Mouse (Mus musculus): ENCODE data around the gene Vti1a. TPM values are rescaled to one million over a fixed set of nuclear protein-coding genes. Genes with fewer than 3 reads are reported as not detected.
A peak's percentile ranks its signal among the peaks of the same experiment; 100 is the strongest.

Gene Vti1a
- polyA plus RNA-seq, 1 experiment from 2014 or later: 17.9 TPM

DNA sequence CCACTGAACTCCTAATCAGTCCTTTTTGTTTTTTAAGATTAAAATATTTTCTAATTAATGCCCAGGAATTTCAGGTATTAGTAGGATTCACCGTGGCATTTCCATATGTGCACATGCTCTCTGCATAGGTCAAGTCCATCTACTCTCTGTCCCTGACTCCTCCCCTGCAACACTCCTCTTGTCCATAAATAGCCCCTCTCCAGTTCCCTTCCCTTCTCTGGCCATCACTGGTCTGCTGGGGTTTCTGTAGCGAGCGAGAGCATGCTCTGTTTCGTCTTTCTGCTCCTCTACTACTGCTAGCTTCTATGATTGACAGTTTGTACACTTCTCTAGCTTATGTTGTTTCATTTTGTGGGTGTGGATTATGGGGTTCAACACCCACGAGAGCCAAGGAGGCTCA lies 15.7 kb downstream of the Vti1a start:
- no peak for ATAC-seq
- no peak overlapping the region for H3K4me2 ChIP-seq (replicated peaks; ENCODE audit: low read depth, low read length)

GRCm38 (mm10) chr19:55332641-55333268 lies 16.7 kb downstream of the Vti1a start:
- WGBS: 91% methylated on average over 8 of the region's 8 CpGs
- no peak overlapping the region for H3K9ac ChIP-seq (replicated peaks; ENCODE audit: low read depth)
- no peaks in the 10 kb centered on the region for H3K27me3 ChIP-seq (replicated peaks; ENCODE audit: insufficient read depth, low read length)
- ATAC-seq (peak; percentile 89), DNase-seq (ENCODE audit: low spot score) (peak; percentile 88)
- H3K4me2 ChIP-seq (replicated peaks; ENCODE audit: low read depth, low read length): no peak overlapping the region
- no peak overlapping the region for H3K27ac ChIP-seq (ENCODE audit: low read length)
- H3K4me1 ChIP-seq (ENCODE audit: insufficient read depth, low read depth, low read length): no peaks in the 10 kb centered on the region
- TF ChIP-seq CTCF (IDR thresholded peaks at IDR 0.05): peak; percentile 97
- TF ChIP-seq EP300 (IDR thresholded peaks at IDR 0.05): no peak
- no peaks in the 10 kb centered on the region for H3K9me3 ChIP-seq (ENCODE audit: low read length)
- peaks cover 16% of the 10 kb centered on the region; the same call in 1 of the 2 replicates for H3K36me3 ChIP-seq (ENCODE audit: insufficient read depth, low read length)
- H3K4me3 ChIP-seq (ENCODE audit: low read depth, low read length): no peak overlapping the region

More for the DNA sequence above, 15.7 kb downstream of the Vti1a start:
- H3K9ac ChIP-seq (replicated peaks; ENCODE audit: low read depth): no peak overlapping the region
- 87% methylated on average over 5 of the region's 5 CpGs for WGBS
- DNase-seq (ENCODE audit: low spot score): no peak
- H3K4me3 ChIP-seq (ENCODE audit: low read depth, low read length): no peak overlapping the region
- H3K27me3 ChIP-seq (replicated peaks; ENCODE audit: insufficient read depth, low read length): no peaks in the 10 kb centered on the region
- no peak overlapping the region for H3K27ac ChIP-seq (ENCODE audit: low read length)
- H3K9me3 ChIP-seq (ENCODE audit: low read length): no peaks in the 10 kb centered on the region
- TF ChIP-seq CTCF (IDR thresholded peaks at IDR 0.05) (no peak), EP300 (IDR thresholded peaks at IDR 0.05) (no peak)
- H3K36me3 ChIP-seq (ENCODE audit: insufficient read depth, low read length): peaks cover 14% of the 10 kb centered on the region; the same call in 1 of the 2 replicates
- H3K4me1 ChIP-seq (ENCODE audit: insufficient read depth, low read depth, low read length): no peaks in the 10 kb centered on the region

GRCm38 (mm10) chr19:55335881-55336280 lies 19.8 kb downstream of the Vti1a start:
- no peaks in the 10 kb centered on the region for H3K4me1 ChIP-seq (ENCODE audit: insufficient read depth, low read depth, low read length)
- H3K27me3 ChIP-seq (replicated peaks; ENCODE audit: insufficient read depth, low read length): no peaks in the 10 kb centered on the region
- no peak for ATAC-seq
- H3K4me2 ChIP-seq (replicated peaks; ENCODE audit: low read depth, low read length): no peak overlapping the region
- H3K27ac ChIP-seq (ENCODE audit: low read length): no peak overlapping the region
- 94% methylated on average over 1 of the region's 1 CpGs for WGBS
- no peak overlapping the region for H3K9ac ChIP-seq (replicated peaks; ENCODE audit: low read depth)
- no peak for TF ChIP-seq EP300 (IDR thresholded peaks at IDR 0.05)
- TF ChIP-seq CTCF (IDR thresholded peaks at IDR 0.05): peak; percentile 63
- peaks cover 5% of the 10 kb centered on the region; the same call in 1 of the 2 replicates for H3K36me3 ChIP-seq (ENCODE audit: insufficient read depth, low read length)
- no peak overlapping the region for H3K4me3 ChIP-seq (ENCODE audit: low read depth, low read length)
- DNase-seq (ENCODE audit: low spot score): peak; percentile 63
- H3K9me3 ChIP-seq (ENCODE audit: low read length): no peaks in the 10 kb centered on the region

DNA sequence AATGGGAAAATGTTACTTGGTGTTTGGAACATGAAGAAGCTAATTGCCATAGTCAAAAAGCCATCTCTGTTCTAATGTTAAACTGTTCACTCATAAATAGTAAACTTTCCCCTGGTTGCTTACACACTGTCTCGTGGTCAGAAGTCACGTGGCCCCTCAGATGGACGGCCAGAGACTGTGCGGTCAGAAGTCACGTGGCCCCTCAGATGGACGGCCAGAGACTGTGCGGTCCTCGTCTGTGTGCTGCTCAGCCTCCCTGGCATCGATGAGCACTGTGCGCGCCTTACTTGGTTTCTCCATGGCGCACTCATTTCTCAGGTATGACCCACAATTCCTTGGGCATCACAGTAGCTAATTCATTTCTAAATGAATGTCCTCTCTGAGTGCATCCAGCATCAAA lies 20.3 kb downstream of the Vti1a start:
- Histone ChIP-seq H3K27me3 (replicated peaks; ENCODE audit: insufficient read depth, low read length) (no peaks in the 10 kb centered on the region), H3K36me3 (ENCODE audit: insufficient read depth, low read length) (peaks cover 5% of the 10 kb centered on the region; the same call in 1 of the 2 replicates), H3K4me1 (ENCODE audit: insufficient read depth, low read depth, low read length) (no peaks in the 10 kb centered on the region), H3K4me3 (ENCODE audit: low read depth, low read length) (no peak overlapping the region), H3K4me2 (replicated peaks; ENCODE audit: low read depth, low read length) (no peak overlapping the region), H3K9me3 (ENCODE audit: low read length) (no peaks in the 10 kb centered on the region), H3K9ac (replicated peaks; ENCODE audit: low read depth) (no peak overlapping the region), H3K27ac (ENCODE audit: low read length) (no peak overlapping the region)
- TF ChIP-seq CTCF (IDR thresholded peaks at IDR 0.05): no peak
- no peak for TF ChIP-seq EP300 (IDR thresholded peaks at IDR 0.05)
- 72% methylated on average over 12 of the region's 12 CpGs for WGBS
- no peak for DNase-seq (ENCODE audit: low spot score)
- peak; percentile 60 for ATAC-seq

DNA sequence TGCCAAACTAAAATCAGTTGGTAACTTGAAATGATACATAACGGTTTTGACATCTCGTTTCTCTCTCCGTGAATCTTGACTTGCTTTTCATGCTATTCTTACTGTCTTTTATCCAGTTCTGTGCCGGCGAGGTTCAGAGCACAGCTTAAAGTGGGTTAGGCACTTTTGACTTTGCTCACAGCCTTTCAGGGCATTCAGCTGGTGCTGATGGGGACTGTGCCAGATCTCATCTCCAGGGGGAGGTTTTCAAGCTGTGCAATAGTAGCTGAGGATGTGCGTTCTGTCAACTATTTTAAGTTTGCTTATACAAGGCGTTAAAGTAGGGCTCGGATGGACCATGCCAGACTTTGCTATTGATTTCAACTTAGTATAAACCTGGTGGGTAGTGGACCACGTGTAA lies 21.0 kb downstream of the Vti1a start:
- TF ChIP-seq EP300 (IDR thresholded peaks at IDR 0.05): no peak
- no peak for TF ChIP-seq CTCF (IDR thresholded peaks at IDR 0.05)
- no peak overlapping the region for H3K4me2 ChIP-seq (replicated peaks; ENCODE audit: low read depth, low read length)
- H3K27ac ChIP-seq (ENCODE audit: low read length): no peak overlapping the region
- H3K27me3 ChIP-seq (replicated peaks; ENCODE audit: insufficient read depth, low read length): no peaks in the 10 kb centered on the region
- peaks cover 5% of the 10 kb centered on the region; the same call in 1 of the 2 replicates for H3K36me3 ChIP-seq (ENCODE audit: insufficient read depth, low read length)
- WGBS: 74% methylated on average over 9 of the region's 9 CpGs
- ATAC-seq (no peak), DNase-seq (ENCODE audit: low spot score) (no peak)
- no peaks in the 10 kb centered on the region for H3K9me3 ChIP-seq (ENCODE audit: low read length)
- H3K4me1 ChIP-seq (ENCODE audit: insufficient read depth, low read depth, low read length): no peaks in the 10 kb centered on the region
- no peak overlapping the region for H3K4me3 ChIP-seq (ENCODE audit: low read depth, low read length)
- H3K9ac ChIP-seq (replicated peaks; ENCODE audit: low read depth): no peak overlapping the region

DNA sequence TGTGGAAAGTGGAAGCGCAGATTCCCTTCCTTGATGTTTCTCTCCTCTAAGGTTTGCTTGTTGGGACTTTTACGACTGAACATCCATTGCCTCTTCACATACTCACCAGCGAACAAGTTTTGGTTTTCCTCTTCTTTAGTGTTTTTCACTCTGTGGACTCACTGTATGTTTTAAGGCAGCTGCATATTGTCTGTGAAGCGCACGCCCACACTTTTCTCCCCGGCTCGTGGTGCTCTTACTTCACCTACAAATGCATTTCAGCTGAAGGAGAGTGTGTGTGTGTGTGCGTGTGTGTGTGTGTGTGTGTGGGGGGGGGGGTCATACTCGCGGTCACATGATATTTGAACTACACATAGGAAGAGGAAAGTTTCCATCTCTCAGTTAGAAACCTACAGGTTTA lies 21.6 kb downstream of the Vti1a start:
- H3K9me3 ChIP-seq (ENCODE audit: low read length): no peaks in the 10 kb centered on the region
- H3K27ac ChIP-seq (ENCODE audit: low read length): no peak overlapping the region
- H3K27me3 ChIP-seq (replicated peaks; ENCODE audit: insufficient read depth, low read length): no peaks in the 10 kb centered on the region
- H3K36me3 ChIP-seq (ENCODE audit: insufficient read depth, low read length): 0 out of 2 replicates have a peak, but pooled peaks cover 5% of the 10 kb centered on the region
- DNase-seq (ENCODE audit: low spot score) (no peak), ATAC-seq (no peak)
- no peak overlapping the region for H3K4me3 ChIP-seq (ENCODE audit: low read depth, low read length)
- no peak for TF ChIP-seq EP300 (IDR thresholded peaks at IDR 0.05)
- no peak for TF ChIP-seq CTCF (IDR thresholded peaks at IDR 0.05)
- no peaks in the 10 kb centered on the region for H3K4me1 ChIP-seq (ENCODE audit: insufficient read depth, low read depth, low read length)
- H3K4me2 ChIP-seq (replicated peaks; ENCODE audit: low read depth, low read length): no peak overlapping the region
- no peak overlapping the region for H3K9ac ChIP-seq (replicated peaks; ENCODE audit: low read depth)
- 88% methylated on average over 10 of the region's 10 CpGs for WGBS

Data from lung, postnatal 0 days (tissue).